Mouse (Mus musculus): Measurements from ENCODE around the gene Mtmr14. TPM values are rescaled to one million over a fixed set of nuclear protein-coding genes. Genes with fewer than 3 reads are reported as not detected.

Mtmr14 gene
- 45.1 and 53.0 TPM in 2 replicates for polyA plus RNA-seq (2012)

- TF ChIP-seq GATA1 (IDR thresholded peaks at IDR 0.05; ENCODE audit: low read length): no peak
These were observed at the start of gene Mtmr14 for GRCm38 (mm10) chr6:113237542-113238270. Gene Mtmr14, plus strand, starts transcription at chr6:113237843.

GRCm38 (mm10) chr6:113193765-113194460 lies 43.7 kb upstream of the Mtmr14 start:
- no peak for TF ChIP-seq GATA1 (IDR thresholded peaks at IDR 0.05; ENCODE audit: low read length)

GRCm38 (mm10) chr6:113194517-113194840 lies 43.2 kb upstream of the Mtmr14 start:
- no peak for TF ChIP-seq GATA1 (IDR thresholded peaks at IDR 0.05; ENCODE audit: low read length)

GRCm38 (mm10) chr6:113194841-113195595 lies 42.6 kb upstream of the Mtmr14 start, which contains the start of gene Lhfpl4:
Gene Lhfpl4, minus strand, starts transcription at chr6:113195384.
- no peak for TF ChIP-seq GATA1 (IDR thresholded peaks at IDR 0.05; ENCODE audit: low read length)

GRCm38 (mm10) chr6:113195596-113195992 lies 42.0 kb upstream of the Mtmr14 start:
- no peak for TF ChIP-seq GATA1 (IDR thresholded peaks at IDR 0.05; ENCODE audit: low read length)

- no peak for TF ChIP-seq GATA1 (IDR thresholded peaks at IDR 0.05; ENCODE audit: low read length)
These were observed 21.4 kb upstream of the Mtmr14 start for GRCm38 (mm10) chr6:113216280-113216679.

GRCm38 (mm10) chr6:113225798-113226197 lies 11.8 kb upstream of the Mtmr14 start:
- TF ChIP-seq GATA1 (IDR thresholded peaks at IDR 0.05; ENCODE audit: low read length): no peak

- no peak for TF ChIP-seq GATA1 (IDR thresholded peaks at IDR 0.05; ENCODE audit: low read length)
These were observed 10.9 kb upstream of the Mtmr14 start for GRCm38 (mm10) chr6:113226705-113227104.

GRCm38 (mm10) chr6:113235141-113235540 lies 2.5 kb upstream of the Mtmr14 start:
- no peak for TF ChIP-seq GATA1 (IDR thresholded peaks at IDR 0.05; ENCODE audit: low read length)

- TF ChIP-seq GATA1 (IDR thresholded peaks at IDR 0.05; ENCODE audit: low read length): no peak
These were observed 799 bp downstream of the Mtmr14 start for GRCm38 (mm10) chr6:113238442-113238841.

- no peak for TF ChIP-seq GATA1 (IDR thresholded peaks at IDR 0.05; ENCODE audit: low read length)
These were observed 5.1 kb downstream of the Mtmr14 start for GRCm38 (mm10) chr6:113242753-113243152.

GRCm38 (mm10) chr6:113245585-113245984 lies 7.9 kb downstream of the Mtmr14 start:
- no peak for TF ChIP-seq GATA1 (IDR thresholded peaks at IDR 0.05; ENCODE audit: low read length)

GRCm38 (mm10) chr6:113250786-113251185 lies 13.1 kb downstream of the Mtmr14 start:
- no peak for TF ChIP-seq GATA1 (IDR thresholded peaks at IDR 0.05; ENCODE audit: low read length)

- no peak for TF ChIP-seq GATA1 (IDR thresholded peaks at IDR 0.05; ENCODE audit: low read length)
These were observed 14.3 kb downstream of the Mtmr14 start for GRCm38 (mm10) chr6:113251921-113252320.

- no peak for TF ChIP-seq GATA1 (IDR thresholded peaks at IDR 0.05; ENCODE audit: low read length)
These were observed 17.3 kb downstream of the Mtmr14 start for GRCm38 (mm10) chr6:113254899-113255298.

GRCm38 (mm10) chr6:113261174-113261858 lies 23.7 kb downstream of the Mtmr14 start:
- TF ChIP-seq GATA1 (IDR thresholded peaks at IDR 0.05; ENCODE audit: low read length): no peak
